Mouse (Mus musculus): ENCODE data around the gene Kif1bp. TPM values are rescaled to one million over a fixed set of nuclear protein-coding genes. Genes with fewer than 3 reads are reported as not detected.

Kif1bp gene
- 26.2 and 28.3 TPM in 2 replicates for polyA plus RNA-seq (2011; ENCODE audit: insufficient read depth, insufficient read length, low read depth, missing spikeins)

- H3K4me3 ChIP-seq (ENCODE audit: low read depth, low read length) = peak within 1 kb of the TSS; percentile 79
- no peaks in the 10 kb centered on the region for H3K9me3 ChIP-seq (replicated peaks; ENCODE audit: control insufficient read depth, insufficient read depth, low read length, poor library complexity, severe bottlenecking)
- TF ChIP-seq EP300 (IDR thresholded peaks at IDR 0.05; ENCODE audit: insufficient read depth, low read depth, low read length) = no peak
- peak; percentile 81 for TF ChIP-seq POLR2A (IDR thresholded peaks at IDR 0.05; ENCODE audit: insufficient read depth, low read length)
- peaks cover 27% of the 10 kb centered on the region for H3K36me3 ChIP-seq (ENCODE audit: control insufficient read depth, insufficient read depth, low read length, poor library complexity, severe bottlenecking)
- H3K9ac ChIP-seq (ENCODE audit: low read depth, poor library complexity, severe bottlenecking) = peak within 1 kb of the TSS; percentile 60
- no peaks in the 10 kb centered on the region for H3K4me1 ChIP-seq (ENCODE audit: control insufficient read depth, insufficient read depth, low read length)
- no peaks in the 10 kb centered on the region for H3K27me3 ChIP-seq (ENCODE audit: control insufficient read depth, insufficient read depth, low read length, poor library complexity, severe bottlenecking)
- no peak within 1 kb of the TSS for H3K27ac ChIP-seq (ENCODE audit: insufficient read depth, low read length)
Observed at GRCm38 (mm10) chr10:62578338-62579100, at the start of gene Kif1bp. TSS of gene Kif1bp (minus strand) at chr10:62578457.

DNA sequence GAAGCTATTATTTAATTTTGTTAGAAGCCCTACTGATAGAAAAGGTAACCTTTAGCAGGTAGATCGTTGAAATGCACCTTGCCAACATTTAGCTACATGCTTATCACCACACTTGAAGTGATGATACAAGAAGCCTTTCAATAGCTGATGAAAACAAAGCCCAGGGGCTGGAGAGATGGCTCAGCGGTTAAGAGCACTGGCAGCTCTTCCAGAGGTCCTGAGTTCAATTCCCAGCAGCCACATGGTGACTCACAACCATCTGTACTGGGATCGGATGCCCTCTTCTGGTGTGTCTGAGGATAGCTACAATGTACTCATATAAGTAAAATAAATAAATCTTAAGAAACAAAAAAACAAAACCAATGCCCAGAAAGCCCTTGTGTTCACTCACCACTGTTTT lies 25.9 kb upstream of the Kif1bp start:
- Histone ChIP-seq H3K36me3 (ENCODE audit: control insufficient read depth, insufficient read depth, low read length, poor library complexity, severe bottlenecking) (peaks cover under 1% of the 10 kb centered on the region; the same call in 1 of the 2 replicates), H3K27me3 (ENCODE audit: control insufficient read depth, insufficient read depth, low read length, poor library complexity, severe bottlenecking) (no peaks in the 10 kb centered on the region), H3K9me3 (replicated peaks; ENCODE audit: control insufficient read depth, insufficient read depth, low read length, poor library complexity, severe bottlenecking) (peaks cover 4% of the 10 kb centered on the region; the same call in 1 of the 2 replicates), H3K4me3 (ENCODE audit: low read depth, low read length) (no peak overlapping the region), H3K27ac (ENCODE audit: insufficient read depth, low read length) (no peak overlapping the region), H3K9ac (ENCODE audit: low read depth, poor library complexity, severe bottlenecking) (no peak overlapping the region), H3K4me1 (ENCODE audit: control insufficient read depth, insufficient read depth, low read length) (peaks cover 2% of the 10 kb centered on the region)
- TF ChIP-seq POLR2A (IDR thresholded peaks at IDR 0.05; ENCODE audit: insufficient read depth, low read length) (no peak), CTCF (IDR thresholded peaks at IDR 0.05; ENCODE audit: low read depth, low read length) (no peak), EP300 (IDR thresholded peaks at IDR 0.05; ENCODE audit: insufficient read depth, low read depth, low read length) (no peak)

DNA sequence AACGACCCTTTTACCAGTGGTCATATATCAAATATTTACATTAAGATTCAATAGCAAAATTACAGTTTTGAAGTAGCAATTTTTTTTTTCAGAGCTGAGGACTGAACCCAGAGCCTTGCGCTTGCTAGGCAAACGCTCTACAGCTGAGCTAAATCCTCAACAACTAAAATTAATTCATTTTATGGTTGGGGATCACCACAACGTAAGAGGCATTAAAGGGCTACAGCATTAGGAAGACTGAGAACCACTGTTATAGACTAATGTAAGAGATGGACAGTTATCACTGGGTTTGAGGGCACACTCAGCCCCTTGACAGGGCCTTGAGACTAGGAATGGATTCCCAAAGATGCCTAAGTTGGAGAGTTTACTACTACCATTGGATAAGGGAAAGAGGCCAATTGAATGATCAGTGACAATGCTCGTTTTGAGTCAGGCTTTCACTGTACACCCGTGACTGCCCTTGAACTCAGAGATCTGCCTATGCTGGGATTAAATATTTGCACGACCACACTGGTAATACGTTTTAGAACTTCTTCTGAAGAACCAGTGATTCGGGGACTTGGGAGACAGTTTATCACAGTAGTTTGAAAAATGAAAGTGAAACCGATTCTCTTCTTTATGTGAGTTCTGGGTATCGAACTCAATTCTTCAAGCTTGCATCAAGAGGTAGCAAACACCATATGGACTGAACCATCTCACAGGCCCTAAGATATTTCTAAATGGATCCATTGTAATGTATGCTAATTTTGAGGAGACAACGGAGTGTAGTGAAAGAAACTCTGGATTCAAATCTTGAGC lies 25.2 kb upstream of the Kif1bp start:
- Histone ChIP-seq H3K4me3 (ENCODE audit: low read depth, low read length) (no peak overlapping the region), H3K27me3 (ENCODE audit: control insufficient read depth, insufficient read depth, low read length, poor library complexity, severe bottlenecking) (no peaks in the 10 kb centered on the region), H3K4me1 (ENCODE audit: control insufficient read depth, insufficient read depth, low read length) (peaks cover 3% of the 10 kb centered on the region), H3K36me3 (ENCODE audit: control insufficient read depth, insufficient read depth, low read length, poor library complexity, severe bottlenecking) (peaks cover 5% of the 10 kb centered on the region), H3K9me3 (replicated peaks; ENCODE audit: control insufficient read depth, insufficient read depth, low read length, poor library complexity, severe bottlenecking) (peaks cover 3% of the 10 kb centered on the region; the same call in 1 of the 2 replicates), H3K9ac (ENCODE audit: low read depth, poor library complexity, severe bottlenecking) (peak overlapping the region; percentile 90), H3K27ac (ENCODE audit: insufficient read depth, low read length) (peak overlapping the region; percentile 24)
- no peak for TF ChIP-seq POLR2A (IDR thresholded peaks at IDR 0.05; ENCODE audit: insufficient read depth, low read length)
- TF ChIP-seq EP300 (IDR thresholded peaks at IDR 0.05; ENCODE audit: insufficient read depth, low read depth, low read length) = no peak
- no peak for TF ChIP-seq CTCF (IDR thresholded peaks at IDR 0.05; ENCODE audit: low read depth, low read length)

GRCm38 (mm10) chr10:62602177-62603040 lies 24.2 kb upstream of the Kif1bp start, which contains the start of gene Ddx21:
TSS of gene Ddx21 (minus strand) at chr10:62602281.
- peak; percentile 89 for TF ChIP-seq POLR2A (IDR thresholded peaks at IDR 0.05; ENCODE audit: insufficient read depth, low read length)
- TF ChIP-seq EP300 (IDR thresholded peaks at IDR 0.05; ENCODE audit: insufficient read depth, low read depth, low read length) = 0 out of 2 replicates have a peak, but pooled peaks have one; percentile 52
- no peak for TF ChIP-seq CTCF (IDR thresholded peaks at IDR 0.05; ENCODE audit: low read depth, low read length)
- no peaks in the 10 kb centered on the region for H3K9me3 ChIP-seq (replicated peaks; ENCODE audit: control insufficient read depth, insufficient read depth, low read length, poor library complexity, severe bottlenecking)

GRCm38 (mm10) chr10:62601833-62602176 lies 23.5 kb upstream of the Kif1bp start:
- Histone ChIP-seq H3K4me1 (ENCODE audit: control insufficient read depth, insufficient read depth, low read length) (peaks cover 3% of the 10 kb centered on the region), H3K27ac (ENCODE audit: insufficient read depth, low read length) (0 out of 2 replicates have a peak overlapping the region, but pooled peaks have one; percentile 28), H3K27me3 (ENCODE audit: control insufficient read depth, insufficient read depth, low read length, poor library complexity, severe bottlenecking) (no peaks in the 10 kb centered on the region), H3K36me3 (ENCODE audit: control insufficient read depth, insufficient read depth, low read length, poor library complexity, severe bottlenecking) (peaks cover 20% of the 10 kb centered on the region), H3K9ac (ENCODE audit: low read depth, poor library complexity, severe bottlenecking) (peak overlapping the region; percentile 90), H3K4me3 (ENCODE audit: low read depth, low read length) (peak overlapping the region; percentile 93), H3K9me3 (replicated peaks; ENCODE audit: control insufficient read depth, insufficient read depth, low read length, poor library complexity, severe bottlenecking) (no peaks in the 10 kb centered on the region)
- no peak for TF ChIP-seq CTCF (IDR thresholded peaks at IDR 0.05; ENCODE audit: low read depth, low read length)
- TF ChIP-seq POLR2A (IDR thresholded peaks at IDR 0.05; ENCODE audit: insufficient read depth, low read length) = no peak
- TF ChIP-seq EP300 (IDR thresholded peaks at IDR 0.05; ENCODE audit: insufficient read depth, low read depth, low read length) = no peak

More at GRCm38 (mm10) chr10:62602177-62603040, 24.2 kb upstream of the Kif1bp start, which contains the start of gene Ddx21:
- Histone ChIP-seq H3K4me3 (ENCODE audit: low read depth, low read length) (peak within 1 kb of the TSS; percentile 93), H3K9ac (ENCODE audit: low read depth, poor library complexity, severe bottlenecking) (peak within 1 kb of the TSS; percentile 90), H3K36me3 (ENCODE audit: control insufficient read depth, insufficient read depth, low read length, poor library complexity, severe bottlenecking) (peaks cover 15% of the 10 kb centered on the region), H3K4me1 (ENCODE audit: control insufficient read depth, insufficient read depth, low read length) (peaks cover 3% of the 10 kb centered on the region), H3K27ac (ENCODE audit: insufficient read depth, low read length) (peak within 1 kb of the TSS; percentile 28), H3K27me3 (ENCODE audit: control insufficient read depth, insufficient read depth, low read length, poor library complexity, severe bottlenecking) (no peaks in the 10 kb centered on the region)
